Mouse (Mus musculus): ENCODE data around the gene Gng11.

The Gng11 gene

DNA sequence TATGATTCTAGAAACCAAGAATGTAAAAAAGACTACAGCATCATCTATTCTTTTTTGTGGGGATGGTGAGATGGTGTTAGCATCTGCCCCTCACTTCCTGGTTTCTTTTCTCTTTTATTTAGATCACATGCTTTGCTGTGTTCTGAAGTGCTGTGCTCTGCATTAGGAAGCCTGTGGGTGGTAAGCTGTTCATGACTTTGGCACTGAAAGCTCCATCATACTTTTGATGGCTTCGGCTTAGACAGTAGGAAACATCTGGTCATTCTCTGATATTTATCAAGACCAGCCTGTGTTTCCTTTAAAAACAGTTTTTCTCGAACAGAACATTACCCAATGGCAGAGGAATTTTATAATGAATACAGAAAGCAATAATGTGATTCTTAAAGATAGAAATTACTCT lies 22.7 kb downstream of the Gng11 start:
- Histone ChIP-seq H3K36me3 (ENCODE audit: control insufficient read depth, insufficient read depth, low read length, poor library complexity, severe bottlenecking) (no peaks in the 10 kb centered on the region), H3K27me3 (ENCODE audit: control insufficient read depth, insufficient read depth, low read length, poor library complexity, severe bottlenecking) (no peaks in the 10 kb centered on the region)
- DNase-seq (ENCODE audit: low read depth, low spot score): no peak

DNA sequence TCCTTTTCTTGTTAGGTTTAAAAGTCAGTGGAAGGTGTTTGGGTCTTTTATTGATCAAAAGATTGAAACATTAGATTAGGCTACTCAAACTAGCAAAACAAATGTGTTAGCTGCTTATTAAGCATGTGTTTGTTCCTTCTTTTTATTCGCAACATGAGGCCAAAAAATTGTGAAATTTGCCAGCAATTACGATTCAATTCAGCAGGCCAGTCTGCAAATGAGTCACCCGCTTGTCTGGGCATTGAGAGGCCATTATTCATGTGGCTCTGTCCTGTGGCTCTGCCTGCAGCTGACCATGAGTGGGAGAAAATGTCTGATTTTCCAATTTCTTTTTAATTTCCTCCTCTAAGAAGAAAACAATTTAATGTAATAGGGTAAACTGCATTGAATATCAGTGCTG lies 27.3 kb downstream of the Gng11 start:
- DNase-seq (ENCODE audit: low read depth, low spot score): no peak
- no peaks in the 10 kb centered on the region for H3K36me3 ChIP-seq (ENCODE audit: control insufficient read depth, insufficient read depth, low read length, poor library complexity, severe bottlenecking)
- no peaks in the 10 kb centered on the region for H3K27me3 ChIP-seq (ENCODE audit: control insufficient read depth, insufficient read depth, low read length, poor library complexity, severe bottlenecking)

DNA sequence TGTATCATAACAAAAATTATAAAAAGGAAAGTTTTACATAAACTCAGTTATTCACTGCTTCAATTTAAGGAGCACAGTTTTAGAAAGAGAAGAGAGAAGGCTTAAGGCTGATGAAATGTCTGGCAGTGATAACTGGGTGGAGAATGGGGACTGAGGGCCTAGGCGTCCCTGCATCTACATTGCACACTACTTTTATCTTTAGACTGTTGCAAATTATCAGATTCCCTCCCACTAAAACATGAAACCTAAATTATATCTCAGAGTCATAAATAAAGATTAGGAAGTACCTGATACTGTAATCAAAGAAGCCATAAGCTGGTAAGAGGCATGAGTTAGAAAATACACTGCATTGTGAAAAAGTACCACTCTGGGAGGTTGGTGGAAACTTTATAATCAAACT lies 38.1 kb downstream of the Gng11 start:
- Histone ChIP-seq H3K36me3 (ENCODE audit: control insufficient read depth, insufficient read depth, low read length, poor library complexity, severe bottlenecking) (no peaks in the 10 kb centered on the region), H3K27me3 (ENCODE audit: control insufficient read depth, insufficient read depth, low read length, poor library complexity, severe bottlenecking) (no peaks in the 10 kb centered on the region)
- no peak for DNase-seq (ENCODE audit: low read depth, low spot score)

DNA sequence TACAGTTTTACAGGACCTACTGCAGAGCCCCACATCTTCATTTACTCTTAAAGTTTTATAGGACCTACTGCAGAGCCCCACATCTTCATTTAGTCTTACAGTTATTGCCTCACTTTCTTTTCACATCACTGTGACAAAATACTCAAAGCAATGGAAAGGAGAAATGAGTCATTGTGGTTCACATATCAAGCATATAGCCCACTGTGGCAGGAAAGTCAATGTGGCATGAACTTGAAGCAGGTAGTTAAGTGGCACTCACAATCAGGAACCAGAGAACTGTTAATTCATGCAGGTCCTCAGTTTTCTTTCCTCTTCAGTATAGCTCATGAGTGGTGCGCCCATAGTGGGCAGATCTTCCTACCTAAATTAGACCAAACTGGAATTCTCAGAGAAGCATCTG lies 43.5 kb downstream of the Gng11 start:
- Histone ChIP-seq H3K36me3 (ENCODE audit: control insufficient read depth, insufficient read depth, low read length, poor library complexity, severe bottlenecking) (no peaks in the 10 kb centered on the region), H3K27me3 (ENCODE audit: control insufficient read depth, insufficient read depth, low read length, poor library complexity, severe bottlenecking) (no peaks in the 10 kb centered on the region)
- no peak for DNase-seq (ENCODE audit: low read depth, low spot score)

DNA sequence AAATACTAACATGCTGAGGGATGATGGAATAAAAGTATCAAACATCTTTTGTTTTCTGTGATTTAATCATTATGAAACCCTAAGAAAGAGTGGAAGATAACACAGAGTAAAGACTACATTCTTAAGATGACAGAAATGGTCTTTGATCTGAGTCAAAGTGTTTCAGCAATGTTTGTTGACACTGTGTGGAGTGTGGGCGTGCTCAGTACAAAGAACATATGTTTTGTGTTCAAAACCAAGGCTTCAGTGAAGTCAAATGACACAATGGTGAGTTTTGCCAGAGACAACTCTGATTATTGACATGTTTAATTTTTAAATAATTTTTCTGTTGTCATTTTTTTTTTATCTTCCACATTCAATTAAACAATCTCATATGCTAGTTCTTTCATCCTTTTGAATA lies 49.1 kb downstream of the Gng11 start:
- Histone ChIP-seq H3K36me3 (ENCODE audit: control insufficient read depth, insufficient read depth, low read length, poor library complexity, severe bottlenecking) (no peaks in the 10 kb centered on the region), H3K27me3 (ENCODE audit: control insufficient read depth, insufficient read depth, low read length, poor library complexity, severe bottlenecking) (no peaks in the 10 kb centered on the region)
- DNase-seq (ENCODE audit: low read depth, low spot score): no peak

DNA sequence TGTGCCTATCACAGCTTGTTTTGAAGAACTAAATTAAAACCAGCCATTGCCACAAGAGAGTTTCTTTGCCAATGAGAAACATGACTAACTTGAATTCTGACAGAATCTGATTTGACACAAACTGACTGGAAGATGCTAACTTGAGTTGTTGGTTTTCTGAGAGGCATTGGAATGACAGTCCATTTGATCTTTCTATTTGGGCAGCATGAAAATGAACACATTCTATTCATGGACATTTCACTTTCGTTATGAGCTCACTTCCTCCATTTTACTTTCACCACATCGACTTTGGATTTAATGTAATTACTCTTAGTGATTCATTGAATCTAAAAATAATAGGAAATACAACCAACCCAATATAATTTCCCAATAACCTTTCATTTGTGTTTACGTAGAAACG lies 50.7 kb downstream of the Gng11 start:
- DNase-seq (ENCODE audit: low read depth, low spot score): no peak

More for the DNA sequence above, 50.7 kb downstream of the Gng11 start:
- H3K36me3 ChIP-seq (ENCODE audit: control insufficient read depth, insufficient read depth, low read length, poor library complexity, severe bottlenecking): no peaks in the 10 kb centered on the region
- H3K27me3 ChIP-seq (ENCODE audit: control insufficient read depth, insufficient read depth, low read length, poor library complexity, severe bottlenecking): no peaks in the 10 kb centered on the region; the same call in 1 of the 2 replicates

All from splenic B cell, adult 2 months (primary cell).